Comparison of ENCODE assay signal across 15 mouse cellular contexts in the genomic region with DNA sequence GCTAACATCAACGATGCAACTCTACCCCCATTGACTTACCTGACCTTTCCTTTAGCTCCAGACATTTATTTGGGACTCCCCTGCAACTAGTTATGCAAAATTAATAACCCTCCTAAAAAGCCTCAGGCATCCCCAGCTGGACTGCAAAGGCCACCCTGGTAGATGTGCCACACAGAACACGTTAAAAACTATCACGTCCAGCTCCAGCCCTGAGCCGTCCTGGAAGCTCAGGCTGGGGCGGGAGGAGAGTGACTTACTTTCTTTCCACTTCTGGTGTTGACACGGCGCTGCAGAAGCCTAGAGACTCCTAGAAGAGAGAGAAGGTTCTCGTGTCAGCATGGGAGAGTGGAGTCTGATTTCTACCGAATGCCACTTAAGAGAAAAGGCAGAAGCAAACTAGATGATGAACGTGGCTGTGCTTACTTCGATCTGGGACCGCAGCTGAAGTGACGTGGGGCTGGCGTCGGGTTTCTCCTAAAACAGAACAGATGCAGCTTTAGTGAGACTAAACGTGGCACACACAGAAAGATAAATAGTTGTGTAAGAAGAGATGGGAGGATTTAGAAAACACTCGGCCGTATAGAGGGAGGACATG.
DNase-seq lines count a peak whose midpoint lies in the region; ATAC-seq lines count a peak whose summit lies in the region.
"Had no signal": no experiment of that assay in that cellular context is flagged by ENCODE, and none has a peak within 500 bp of the region (broad histone marks: within the 10 kb centered on the region; RNA-seq: fewer than 3 reads in every experiment).

No protein-coding gene starts in this region.

- DNase-seq in heart, adult 18-20 months, result no peak
- peak; percentile 41 for DNase-seq in neural tube, embryonic 11.5 days (ENCODE audit: low spot score)
- no peak for DNase-seq in neural tube, embryonic 10.5 days (ENCODE audit: extremely low spot score, low spot score)
- DNase-seq in limb, embryonic 11.5 days (ENCODE audit: low spot score), result peak; percentile 60
- DNase-seq in urinary bladder, adult 2 months (ENCODE audit: low spot score), result no peak
- DNase-seq: gastrocnemius, postnatal 36 days; kidney, postnatal 4 days; liver, embryonic 13.5 days; lung, postnatal 14 days had no signal

- peak overlapping the region; percentile 65 for H3K27ac ChIP-seq in heart, embryonic 13.5 days (replicated peaks)
- no peak overlapping the region for H3K27ac ChIP-seq in neural tube, embryonic 11.5 days (ENCODE audit: low read depth, low read length)
- H3K27ac ChIP-seq in limb, embryonic 11.5 days (replicated peaks; ENCODE audit: low read depth, low read length), result no peak overlapping the region
- no peak overlapping the region for H3K27ac ChIP-seq in forebrain, embryonic 13.5 days
- H3K27ac ChIP-seq: hindbrain, postnatal 0 days; left cerebral cortex, adult 2 months; liver, embryonic 13.5 days; midbrain, embryonic 13.5 days had no signal

- H3K36me3 ChIP-seq in heart, embryonic 13.5 days, result peaks cover 9% of the 10 kb centered on the region; the same call in 1 of the 2 replicates
- no peaks in the 10 kb centered on the region for H3K36me3 ChIP-seq in neural tube, embryonic 11.5 days (ENCODE audit: control insufficient read depth, insufficient read depth, low read length)
- H3K36me3 ChIP-seq in limb, embryonic 11.5 days (ENCODE audit: control insufficient read depth, insufficient read depth, low read length), result no peaks in the 10 kb centered on the region
- no peaks in the 10 kb centered on the region for H3K36me3 ChIP-seq in forebrain, embryonic 13.5 days (ENCODE audit: poor library complexity, severe bottlenecking)
- H3K36me3 ChIP-seq: liver, embryonic 13.5 days; midbrain, embryonic 13.5 days had no signal

- no peak for ATAC-seq in heart, embryonic 13.5 days (ENCODE audit: extremely low read depth, insufficient number of reproducible peaks, low FRiP score, low TSS enrichment)
- ATAC-seq in neural tube, embryonic 11.5 days (ENCODE audit: insufficient read depth, low FRiP score, low TSS enrichment), result no peak
- ATAC-seq in limb, embryonic 11.5 days (ENCODE audit: insufficient number of reproducible peaks, low FRiP score, low TSS enrichment, low read depth), result no peak
- ATAC-seq in forebrain, embryonic 13.5 days, result no peak
- ATAC-seq: forebrain, embryonic 14.5 days; hindbrain, postnatal 0 days; midbrain, embryonic 13.5 days had no signal

- H3K4me3 ChIP-seq in heart, embryonic 13.5 days, result peak overlapping the region; percentile 5; the same call in 1 of the 2 replicates
- H3K4me3 ChIP-seq in neural tube, embryonic 11.5 days (ENCODE audit: low read depth, low read length), result no peak overlapping the region
- no peak overlapping the region for H3K4me3 ChIP-seq in limb, embryonic 11.5 days (ENCODE audit: low read depth, low read length)
- H3K4me3 ChIP-seq in forebrain, embryonic 13.5 days, result no peak overlapping the region
- H3K4me3 ChIP-seq: left cerebral cortex, adult 2 months; liver, embryonic 13.5 days; midbrain, embryonic 13.5 days had no signal

- 33% methylated on average over 18 of the region's 18 CpGs for WGBS in heart, embryonic 13.5 days
- 54% methylated on average over 18 of the region's 18 CpGs for WGBS in neural tube, embryonic 11.5 days
- 14% methylated on average over 18 of the region's 18 CpGs for WGBS in limb, embryonic 11.5 days
- 82% methylated on average over 18 of the region's 18 CpGs for WGBS in forebrain, embryonic 13.5 days

- no peaks in the 10 kb centered on the region for H3K9me3 ChIP-seq in heart, embryonic 13.5 days
- H3K9me3 ChIP-seq in neural tube, embryonic 11.5 days (ENCODE audit: control insufficient read depth, low read length), result no peaks in the 10 kb centered on the region
- H3K9me3 ChIP-seq in limb, embryonic 11.5 days (ENCODE audit: control insufficient read depth, low read length), result no peaks in the 10 kb centered on the region
- no peaks in the 10 kb centered on the region for H3K9me3 ChIP-seq in forebrain, embryonic 13.5 days (replicated peaks)
- H3K9me3 ChIP-seq: liver, embryonic 13.5 days; midbrain, embryonic 13.5 days had no signal

- peak overlapping the region; percentile 47 for H3K4me2 ChIP-seq in heart, embryonic 13.5 days
- H3K4me2 ChIP-seq in neural tube, embryonic 11.5 days (ENCODE audit: low read depth), result no peak overlapping the region
- no peak overlapping the region for H3K4me2 ChIP-seq in limb, embryonic 11.5 days (ENCODE audit: low read depth, severe bottlenecking)
- H3K4me2 ChIP-seq in forebrain, embryonic 13.5 days, result no peak overlapping the region
- H3K4me2 ChIP-seq: liver, embryonic 13.5 days; midbrain, embryonic 13.5 days had no signal

- H3K27me3 ChIP-seq in heart, embryonic 13.5 days (replicated peaks), result no peaks in the 10 kb centered on the region
- H3K27me3 ChIP-seq in neural tube, embryonic 11.5 days (ENCODE audit: control insufficient read depth, insufficient read depth, low read length), result no peaks in the 10 kb centered on the region
- no peaks in the 10 kb centered on the region for H3K27me3 ChIP-seq in limb, embryonic 11.5 days (ENCODE audit: control insufficient read depth, insufficient read depth, low read length)
- H3K27me3 ChIP-seq in forebrain, embryonic 13.5 days, result no peaks in the 10 kb centered on the region
- H3K27me3 ChIP-seq: liver, embryonic 13.5 days; midbrain, embryonic 13.5 days had no signal

- peaks cover 37% of the 10 kb centered on the region for H3K4me1 ChIP-seq in heart, embryonic 13.5 days
- H3K4me1 ChIP-seq in neural tube, embryonic 11.5 days (ENCODE audit: control insufficient read depth, insufficient read depth, low read length), result no peaks in the 10 kb centered on the region
- peaks cover 18% of the 10 kb centered on the region for H3K4me1 ChIP-seq in limb, embryonic 11.5 days (ENCODE audit: control insufficient read depth, insufficient read depth, low read length)
- no peaks in the 10 kb centered on the region for H3K4me1 ChIP-seq in forebrain, embryonic 13.5 days
- H3K4me1 ChIP-seq: liver, embryonic 13.5 days had no signal

- H3K9ac ChIP-seq in heart, embryonic 13.5 days, result peak overlapping the region; percentile 57
- H3K9ac ChIP-seq in neural tube, embryonic 11.5 days (ENCODE audit: low read length), result no peak overlapping the region
- H3K9ac ChIP-seq in limb, embryonic 11.5 days (ENCODE audit: low read length), result no peak overlapping the region
- H3K9ac ChIP-seq in forebrain, embryonic 13.5 days, result no peak overlapping the region
- H3K9ac ChIP-seq: liver, embryonic 13.5 days; midbrain, embryonic 13.5 days had no signal

Comparison
In these comparisons a context has a peak if more than half of its experiments do, and no peak if none do; other contexts are left out.
1. DNase-seq: peak in neural tube, embryonic 11.5 days (single experiment) and limb, embryonic 11.5 days (single experiment); none in heart, adult 18-20 months (0 of 2), neural tube, embryonic 10.5 days (single experiment) and urinary bladder, adult 2 months (single experiment).